Mouse (Mus musculus) T-helper 1 cell (primary cell): ENCODE data around the gene Bcl10.
"Not testable (repeated sequence)": the region's sequence is repeated elsewhere in the genome, so short reads cannot be mapped to it uniquely, and the experiment has no call there.

Source experiments
- in situ Hi-C: fragments of 300-600 bp; cut with MboI, MseI; formaldehyde crosslinking; loops from one replicate; pipeline ENCODE4 v1.15.1; 2025; ENCODE audit warnings: high pct_unique_total_duplicates

The Bcl10 gene

DNA sequence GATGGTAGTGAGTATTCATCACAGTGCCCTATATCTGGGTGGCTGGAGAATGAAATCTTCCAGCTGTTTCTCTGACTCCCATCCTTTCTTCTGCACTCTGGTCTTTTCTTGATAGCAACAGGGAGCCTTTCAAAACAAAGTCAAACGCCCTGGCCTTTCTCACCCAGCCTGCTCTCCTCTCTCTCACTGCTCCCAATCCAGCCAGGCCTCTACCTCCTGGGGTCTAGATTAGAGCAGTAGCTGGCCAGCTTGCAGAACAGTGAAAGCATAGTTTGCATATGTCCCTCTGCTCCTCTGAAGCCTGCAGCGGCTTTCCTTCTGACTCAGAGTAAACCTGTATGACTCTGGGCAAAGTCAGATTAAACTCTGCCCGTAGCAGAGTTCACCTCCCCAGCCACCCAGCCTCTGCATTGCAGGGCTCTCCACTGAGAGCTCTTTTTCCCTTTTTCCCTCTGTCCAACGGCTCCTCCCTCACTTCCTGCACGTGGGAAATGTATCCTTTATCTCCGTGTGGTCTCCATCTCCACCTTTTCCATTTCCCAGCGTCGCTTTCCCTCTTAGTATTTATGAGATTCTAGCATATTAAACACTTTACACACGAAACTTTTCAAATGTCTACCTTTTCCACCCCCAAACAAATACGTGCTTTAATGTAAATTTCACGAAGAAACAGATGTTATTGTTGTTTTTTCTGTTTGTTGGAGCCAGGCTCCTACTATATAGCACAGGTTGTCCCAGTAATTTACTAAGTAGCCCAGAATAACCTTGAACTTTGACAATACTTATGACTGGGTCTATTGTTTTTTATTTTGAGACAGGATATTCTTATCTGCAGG, at the start of gene Bcl10:
TSS of gene Bcl10 (plus strand) at position 786 of the 836 bp plus-strand sequence.
- in situ Hi-C loops = loop anchor here (10.0 kb wide), 1 partner anchor 603 kb away; the partner anchor contains the start of gene Rpf1

- in situ Hi-C loops = no loop called here
These were observed 49.3 kb upstream of the Bcl10 start for GRCm38 (mm10) chr3:145873271-145873670.

- in situ Hi-C loops = no loop called here
These were observed 48.5 kb upstream of the Bcl10 start for GRCm38 (mm10) chr3:145874126-145874525.

- in situ Hi-C loops = no loop called here
These were observed 46.5 kb upstream of the Bcl10 start for GRCm38 (mm10) chr3:145876120-145876519.

DNA sequence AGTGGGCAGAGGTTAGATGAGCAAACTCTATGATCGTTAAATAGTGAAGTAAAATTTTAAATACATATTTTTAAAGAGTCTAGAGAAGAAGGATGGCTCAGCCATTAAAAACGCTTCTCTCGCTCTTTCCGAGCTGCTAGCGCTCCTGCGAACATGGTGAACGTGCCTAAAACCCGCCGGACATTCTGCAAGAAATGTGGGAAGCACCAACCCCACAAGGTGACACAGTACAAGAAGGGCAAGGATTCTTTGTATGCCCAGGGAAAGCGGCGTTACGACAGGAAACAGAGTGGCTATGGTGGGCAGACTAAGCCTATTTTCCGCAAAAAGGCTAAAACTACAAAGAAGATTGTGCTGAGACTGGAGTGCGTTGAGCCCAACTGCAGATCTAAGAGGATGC, 43.7 kb upstream of the Bcl10 start:
- in situ Hi-C loops = not testable (repeated sequence)

DNA sequence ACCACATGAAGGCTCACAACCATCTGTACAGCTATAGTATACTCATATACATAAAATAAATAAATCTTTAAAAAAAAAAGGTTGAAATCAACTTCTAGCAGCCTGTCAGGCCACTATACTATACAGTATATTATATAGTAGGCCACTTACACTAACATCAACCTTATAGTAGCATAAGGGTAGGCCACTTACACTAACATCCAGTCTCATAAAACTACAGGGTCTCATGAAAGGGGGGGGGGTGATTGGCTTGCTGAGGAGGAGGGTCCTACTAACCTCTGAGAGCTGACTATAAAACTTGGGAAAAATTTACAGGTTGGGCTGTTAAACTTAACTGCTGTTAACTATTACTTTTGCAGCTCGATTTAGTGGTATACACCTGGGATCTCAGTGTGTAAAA, 42.3 kb upstream of the Bcl10 start:
- in situ Hi-C loops = no loop called here

DNA sequence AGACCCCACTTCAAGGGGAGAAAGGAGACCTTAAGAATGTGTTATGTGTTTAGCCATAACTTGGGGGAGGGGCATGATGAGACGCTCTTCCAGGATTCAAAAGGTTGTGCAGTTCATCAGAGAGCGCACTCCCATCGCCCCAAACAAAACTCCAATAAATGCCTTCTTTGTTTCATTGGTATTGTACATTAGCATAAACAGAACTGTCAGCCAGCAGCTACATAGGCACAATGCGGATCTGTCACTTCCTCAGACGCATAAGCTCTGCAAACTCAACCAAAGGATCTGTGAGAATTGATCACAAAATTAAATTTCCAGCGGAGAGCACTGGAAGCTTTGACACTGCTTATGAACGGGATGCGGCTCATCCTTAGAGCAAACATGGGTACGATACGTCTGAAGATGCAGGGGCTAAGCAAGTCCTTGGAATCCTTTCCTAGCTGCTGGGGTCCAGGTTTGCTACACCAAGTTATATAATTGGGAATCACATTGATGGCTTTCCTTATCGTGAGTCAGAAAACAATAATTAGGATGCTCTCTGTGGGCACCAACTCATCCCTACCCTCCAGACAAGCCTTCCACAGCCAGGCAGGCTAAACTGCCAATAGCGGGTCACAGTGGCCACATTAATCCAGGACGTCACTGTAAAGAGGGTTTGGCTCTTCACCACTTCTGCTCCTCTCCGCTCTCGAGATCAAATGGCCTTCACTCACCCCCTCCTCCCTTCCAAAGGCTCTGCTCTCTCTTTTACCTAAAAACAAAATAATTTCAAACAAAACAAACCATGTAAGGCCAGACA, 40.3 kb upstream of the Bcl10 start:
- in situ Hi-C loops = no loop called here

- in situ Hi-C loops = no loop called here
These were observed 39.4 kb upstream of the Bcl10 start for GRCm38 (mm10) chr3:145883233-145883632.

DNA sequence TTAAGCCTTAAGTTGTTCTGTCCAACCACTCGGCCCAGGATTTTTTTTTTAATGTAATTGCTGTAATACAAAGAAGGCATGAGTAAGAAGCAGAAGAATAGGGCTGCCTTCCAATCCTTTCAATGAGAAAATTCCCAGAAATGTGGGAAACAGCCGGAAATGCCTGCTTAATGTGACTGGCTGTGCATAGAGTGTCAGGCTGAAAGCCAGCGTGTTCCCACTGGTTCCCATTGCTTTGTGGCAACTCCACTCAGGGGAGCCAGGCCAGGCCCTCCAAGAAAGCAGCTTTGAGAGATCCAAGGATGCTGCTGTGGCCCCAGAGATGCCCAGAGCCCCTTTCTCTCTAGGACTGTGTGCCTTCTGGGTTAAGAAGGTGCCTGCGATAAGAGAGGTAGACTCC, 37.2 kb upstream of the Bcl10 start:
- in situ Hi-C loops = no loop called here

GRCm38 (mm10) chr3:145885851-145886464, 36.6 kb upstream of the Bcl10 start:
- in situ Hi-C loops = no loop called here

- in situ Hi-C loops = no loop called here
These were observed 35.1 kb upstream of the Bcl10 start for GRCm38 (mm10) chr3:145887430-145887971.

- in situ Hi-C loops = no loop called here
These were observed 32.1 kb upstream of the Bcl10 start for GRCm38 (mm10) chr3:145890346-145891132.

GRCm38 (mm10) chr3:145892451-145892850, 30.2 kb upstream of the Bcl10 start:
- in situ Hi-C loops = no loop called here

GRCm38 (mm10) chr3:145894131-145894530, 28.5 kb upstream of the Bcl10 start:
- in situ Hi-C loops = no loop called here

- in situ Hi-C loops = no loop called here
These were observed 24.9 kb upstream of the Bcl10 start for GRCm38 (mm10) chr3:145897749-145898148.

DNA sequence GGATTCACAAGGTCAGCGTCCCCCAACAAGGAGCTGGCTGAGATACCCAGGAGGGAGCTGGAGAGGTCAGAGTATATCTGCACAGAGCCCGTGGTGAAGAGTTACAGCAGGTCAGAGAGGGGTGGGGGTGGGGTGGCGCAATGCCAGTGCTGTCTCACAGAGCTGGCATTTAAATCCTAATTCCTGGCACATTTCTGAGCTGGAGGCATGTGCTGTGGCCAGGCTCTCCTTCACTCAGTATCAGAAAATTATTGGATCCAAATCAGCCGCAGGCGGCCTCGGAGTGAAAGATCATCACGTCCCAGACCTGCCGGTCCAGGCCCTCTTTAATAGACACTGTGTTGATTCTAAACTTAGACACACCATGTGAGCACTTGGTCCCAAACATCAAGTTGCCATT, 22.8 kb upstream of the Bcl10 start:
- in situ Hi-C loops = loop anchor here (5.0 to 10.0 kb wide), 3 partner anchors 98 to 765 kb away; no protein-coding TSS in a partner anchor

GRCm38 (mm10) chr3:145903530-145903929, 19.1 kb upstream of the Bcl10 start:
- in situ Hi-C loops = loop anchor here (5.0 to 10.0 kb wide), 3 partner anchors 101 to 769 kb away; no protein-coding TSS in a partner anchor

DNA sequence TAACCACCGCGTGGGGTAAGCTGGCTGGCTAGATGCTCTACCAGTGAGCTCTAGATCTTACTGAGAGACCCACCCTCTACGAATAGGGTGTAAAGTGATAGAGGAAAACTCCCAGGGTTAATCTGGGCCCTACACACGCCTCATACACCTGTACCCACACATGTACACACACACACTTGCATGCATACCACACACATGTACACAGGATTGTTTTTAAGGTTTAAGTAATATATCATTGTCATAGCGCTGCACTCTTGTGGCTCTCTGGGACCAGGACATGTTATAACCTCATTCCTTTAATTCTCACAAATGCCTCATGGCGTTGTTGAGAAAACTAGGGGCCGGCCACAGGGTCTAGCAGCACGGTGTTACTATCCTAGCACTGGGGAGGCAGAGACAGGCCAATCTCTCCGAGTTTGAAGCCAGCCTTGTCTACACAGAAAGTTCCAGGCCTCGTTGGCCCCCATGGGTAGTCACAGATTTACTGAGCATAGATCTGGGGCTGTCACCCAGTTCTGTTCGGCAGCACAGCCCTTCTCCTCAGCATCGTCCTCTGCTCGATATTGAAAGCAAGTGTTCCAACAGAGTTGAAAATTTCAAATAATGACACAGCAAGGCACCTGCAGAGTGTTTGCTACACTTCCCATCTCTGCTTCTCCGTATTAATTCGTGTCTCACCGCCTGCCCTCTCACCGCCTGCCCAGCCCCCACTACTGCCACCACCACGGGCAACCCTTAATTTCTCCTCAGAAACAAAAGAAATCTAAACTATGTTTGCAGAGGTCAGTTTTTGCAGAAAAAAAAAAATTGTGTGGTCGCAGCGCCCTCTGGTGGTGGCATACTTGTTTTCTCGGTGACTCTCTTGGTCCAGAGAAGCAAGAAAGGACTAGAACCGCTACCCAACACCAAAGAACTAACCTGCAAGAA, 17.5 kb upstream of the Bcl10 start:
- in situ Hi-C loops = loop anchor here (5.0 to 10.0 kb wide), 3 partner anchors 103 to 770 kb away; no protein-coding TSS in a partner anchor

GRCm38 (mm10) chr3:145906582-145906981, 16.0 kb upstream of the Bcl10 start:
- in situ Hi-C loops = loop anchor here (10.0 kb wide), 1 partner anchor 772 kb away; no protein-coding TSS in a partner anchor

DNA sequence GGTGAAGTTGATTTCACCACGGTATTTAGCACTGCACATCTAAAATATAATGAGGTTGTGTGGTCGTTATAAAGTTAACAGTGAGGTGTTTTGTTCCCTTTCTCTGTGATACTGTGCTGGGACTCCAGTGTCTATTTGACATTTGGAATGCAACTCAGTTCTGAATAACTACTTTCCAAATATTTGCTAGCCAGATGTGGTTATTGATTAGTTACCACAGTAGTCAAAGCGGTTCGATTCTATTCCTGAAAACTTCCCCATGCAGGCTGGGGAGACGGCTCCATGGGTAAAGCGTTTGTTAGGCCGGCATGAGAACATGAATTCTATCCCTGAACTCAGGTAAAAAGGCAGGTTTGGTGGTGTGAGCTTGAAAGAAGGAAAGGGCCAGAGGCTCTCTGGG, 10.1 kb upstream of the Bcl10 start:
- in situ Hi-C loops = no loop called here
